Mouse (Mus musculus): ENCODE measurements around the gene Tceal3. TPM values are rescaled to one million over a fixed set of nuclear protein-coding genes. Genes with fewer than 3 reads are reported as not detected.
"Not testable (repeated sequence)": the region's sequence is repeated elsewhere in the genome, so short reads cannot be mapped to it uniquely, and the experiment has no call there.

Gene Tceal3
- polyA plus RNA-seq, 1 experiment from 2014 or later: 89.4 TPM

DNA sequence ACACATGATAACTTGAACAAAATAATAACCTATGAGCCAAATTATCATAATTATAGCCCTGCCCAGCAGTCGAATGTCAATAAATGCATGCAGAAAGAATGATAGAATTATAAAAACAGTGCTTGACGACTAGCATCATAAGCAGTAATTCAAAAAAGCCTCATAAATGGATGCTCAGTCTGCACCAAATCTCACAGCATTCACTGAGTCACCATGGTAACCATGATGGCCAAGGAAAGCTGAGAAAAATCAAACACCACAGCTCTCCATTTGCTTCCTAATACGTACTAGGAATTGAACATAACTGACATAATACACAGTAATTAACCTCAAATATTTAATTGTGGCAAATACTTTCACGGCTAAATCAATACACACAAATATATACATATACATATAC is 44.5 kb downstream of the Tceal3 start:
- Histone ChIP-seq H3K4me1 (no peaks in the 10 kb centered on the region), H3K27me3 (replicated peaks) (no peaks in the 10 kb centered on the region), H3K9me3 (replicated peaks) (no peaks in the 10 kb centered on the region), H3K4me3 (replicated peaks) (no peak overlapping the region), H3K27ac (replicated peaks) (no peak overlapping the region), H3K36me3 (no peaks in the 10 kb centered on the region), H3K4me2 (no peak overlapping the region), H3K9ac (replicated peaks) (no peak overlapping the region)
- ATAC-seq (ENCODE audit: low FRiP score): no peak
- WGBS: 61% methylated on average over 4 of the region's 4 CpGs

DNA sequence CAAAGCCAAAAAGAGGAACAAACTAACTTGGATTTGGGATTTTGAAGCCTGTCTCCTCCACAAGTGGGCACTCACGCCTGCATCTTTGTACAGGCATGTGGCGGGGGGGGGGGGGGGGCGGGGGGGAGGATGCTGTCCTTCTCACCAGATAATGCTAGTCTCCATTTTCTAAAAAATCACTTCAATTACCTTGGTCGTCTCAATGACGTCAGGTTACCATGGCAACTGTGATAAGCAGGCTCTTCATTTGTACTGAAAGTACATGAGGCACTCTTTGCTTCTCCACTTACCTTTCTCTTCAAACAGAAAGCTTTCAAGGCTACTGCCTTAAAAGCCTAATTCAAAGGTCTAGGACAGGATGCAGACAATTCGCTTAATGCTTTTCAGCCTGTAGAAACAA is 49.1 kb downstream of the Tceal3 start:
- Histone ChIP-seq H3K4me1 (no peaks in the 10 kb centered on the region), H3K36me3 (no peaks in the 10 kb centered on the region), H3K4me2 (no peak overlapping the region), H3K4me3 (replicated peaks) (no peak overlapping the region), H3K27me3 (replicated peaks) (no peaks in the 10 kb centered on the region), H3K9ac (replicated peaks) (no peak overlapping the region), H3K9me3 (replicated peaks) (no peaks in the 10 kb centered on the region), H3K27ac (replicated peaks) (no peak overlapping the region)
- 42% methylated on average over 5 of the region's 6 CpGs for WGBS
- ATAC-seq (ENCODE audit: low FRiP score): no peak

DNA sequence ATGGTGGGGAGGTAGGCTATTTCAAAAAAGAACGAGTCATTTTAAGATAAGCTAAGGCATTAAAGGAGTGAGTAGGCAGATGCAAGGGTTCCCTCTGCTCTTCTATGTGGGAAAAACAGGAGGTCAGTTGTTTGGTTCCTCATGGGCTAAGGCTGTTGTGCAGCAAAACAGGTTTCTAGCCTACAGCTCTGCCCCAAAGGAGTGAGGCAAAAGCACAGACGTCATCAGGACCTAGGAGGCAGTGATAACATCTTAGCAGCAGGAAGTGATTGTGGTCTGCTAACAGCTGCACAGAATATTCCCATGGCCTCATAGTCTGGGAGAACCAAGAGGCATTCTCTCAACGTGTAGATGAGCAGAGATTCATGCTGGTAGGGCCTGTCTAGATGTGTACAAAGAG is 55.2 kb downstream of the Tceal3 start:
- WGBS: 59% methylated on average over 3 of the region's 3 CpGs

DNA sequence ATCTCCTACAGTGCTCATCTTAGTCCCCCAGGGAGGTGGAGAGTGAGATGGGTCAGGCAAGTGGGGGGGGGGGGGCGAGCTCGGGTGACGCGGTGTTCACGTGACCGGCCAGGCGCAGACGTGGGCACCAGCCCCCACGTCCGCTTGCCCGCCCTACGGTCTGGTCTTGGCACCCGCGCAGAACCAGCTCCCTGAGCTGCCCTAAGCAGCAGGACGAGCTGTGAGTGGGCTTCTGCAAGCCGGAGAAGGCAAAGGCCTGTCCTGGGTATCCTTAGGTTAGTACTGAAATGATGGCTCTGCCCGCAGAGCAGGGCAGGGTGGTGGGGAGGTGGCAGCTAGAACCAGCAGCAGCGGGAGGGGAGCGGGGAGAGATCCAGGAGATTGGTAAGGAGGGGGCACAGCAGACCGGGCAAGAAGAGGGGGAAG is 75.7 kb downstream of the Tceal3 start:
- Histone ChIP-seq H3K9me3 (replicated peaks) (no peaks in the 10 kb centered on the region), H3K4me1 (no peaks in the 10 kb centered on the region), H3K9ac (replicated peaks) (peak overlapping the region; percentile 53), H3K4me3 (replicated peaks) (peak overlapping the region; percentile 53), H3K27me3 (replicated peaks) (no peaks in the 10 kb centered on the region), H3K36me3 (no peaks in the 10 kb centered on the region), H3K4me2 (peak overlapping the region; percentile 56), H3K27ac (replicated peaks) (peak overlapping the region; percentile 77)
- WGBS: 15% methylated on average over 16 of the region's 20 CpGs
- peak; percentile 93 for ATAC-seq (ENCODE audit: low FRiP score)

More for the DNA sequence above, 55.2 kb downstream of the Tceal3 start:
- H3K9me3 ChIP-seq (replicated peaks); H3K4me1 ChIP-seq; H3K9ac ChIP-seq (replicated peaks); H3K4me3 ChIP-seq (replicated peaks); H3K27me3 ChIP-seq (replicated peaks); H3K4me2 ChIP-seq; H3K27ac ChIP-seq (replicated peaks); ATAC-seq (ENCODE audit: low FRiP score); H3K36me3 ChIP-seq: not testable (repeated sequence)

DNA sequence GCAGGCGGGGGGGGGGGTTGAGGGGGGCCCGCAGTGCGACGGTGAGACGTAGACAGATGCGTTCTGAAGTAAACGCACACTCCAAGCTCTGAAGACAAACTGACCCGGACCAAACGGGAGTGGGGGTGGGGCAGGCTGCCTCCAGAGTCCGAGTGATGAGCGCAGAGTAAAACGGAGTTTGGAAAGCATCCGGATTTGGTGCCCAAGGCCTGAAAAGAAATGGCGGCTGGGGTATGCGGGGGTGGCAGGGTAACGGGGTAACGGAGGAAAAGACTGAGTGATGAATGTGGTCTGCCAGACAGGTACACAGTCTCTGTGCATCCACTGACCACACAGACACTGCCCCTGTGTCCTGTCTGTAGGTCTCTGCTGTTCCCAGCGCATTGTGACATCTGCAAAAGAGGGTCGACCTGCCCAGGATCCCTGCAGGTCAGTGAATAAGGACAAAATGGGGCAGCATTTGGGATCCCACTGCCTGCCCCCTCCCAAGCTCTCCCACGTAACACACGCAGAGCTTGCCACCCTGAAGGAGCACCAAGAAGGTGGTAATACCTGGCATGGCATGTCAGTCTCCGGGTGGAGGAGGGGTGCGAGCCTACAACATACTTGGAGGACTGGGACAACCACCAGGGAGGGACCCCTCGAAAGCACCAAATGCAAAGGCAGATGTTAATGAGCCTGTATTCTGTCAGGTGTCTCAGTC is 76.3 kb downstream of the Tceal3 start:
- peak overlapping the region; percentile 53 for H3K9ac ChIP-seq (replicated peaks)
- 27% methylated on average over 24 of the region's 24 CpGs for WGBS
- H3K4me3 ChIP-seq (replicated peaks): peak overlapping the region; percentile 53
- peak; percentile 84 for ATAC-seq (ENCODE audit: low FRiP score)
- peak overlapping the region; percentile 56 for H3K4me2 ChIP-seq
- not testable (repeated sequence) for H3K4me1 ChIP-seq; H3K27me3 ChIP-seq (replicated peaks); H3K9me3 ChIP-seq (replicated peaks); H3K36me3 ChIP-seq
- peak overlapping the region; percentile 77 for H3K27ac ChIP-seq (replicated peaks)

DNA sequence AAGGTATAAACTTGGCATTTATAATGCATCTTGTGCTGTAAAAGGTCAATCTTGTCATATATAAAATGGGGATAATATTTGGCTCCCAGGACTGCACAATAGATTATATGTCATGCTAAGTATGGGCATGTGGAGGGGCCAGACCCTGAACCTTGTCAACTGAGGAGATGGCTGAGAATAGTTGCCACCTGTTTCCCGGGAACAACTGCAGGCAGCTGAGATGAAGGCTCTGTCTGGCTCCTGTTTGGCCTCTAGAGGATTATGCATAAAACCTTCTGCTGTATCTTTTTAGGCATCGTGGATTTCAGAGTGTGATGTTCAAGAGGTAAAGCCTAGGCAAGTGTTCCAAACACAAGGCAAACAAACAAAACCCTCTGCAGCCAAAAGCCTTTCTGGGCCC is 78.2 kb downstream of the Tceal3 start:
- no peaks in the 10 kb centered on the region for H3K36me3 ChIP-seq
- H3K4me2 ChIP-seq: no peak overlapping the region
- no peak overlapping the region for H3K4me3 ChIP-seq (replicated peaks)
- H3K4me1 ChIP-seq: no peaks in the 10 kb centered on the region
- H3K9me3 ChIP-seq (replicated peaks): no peaks in the 10 kb centered on the region
- H3K9ac ChIP-seq (replicated peaks): no peak overlapping the region
- ATAC-seq (ENCODE audit: low FRiP score): no peak
- 64% methylated on average over 2 of the region's 2 CpGs for WGBS
- no peaks in the 10 kb centered on the region for H3K27me3 ChIP-seq (replicated peaks)
- no peak overlapping the region for H3K27ac ChIP-seq (replicated peaks)

DNA sequence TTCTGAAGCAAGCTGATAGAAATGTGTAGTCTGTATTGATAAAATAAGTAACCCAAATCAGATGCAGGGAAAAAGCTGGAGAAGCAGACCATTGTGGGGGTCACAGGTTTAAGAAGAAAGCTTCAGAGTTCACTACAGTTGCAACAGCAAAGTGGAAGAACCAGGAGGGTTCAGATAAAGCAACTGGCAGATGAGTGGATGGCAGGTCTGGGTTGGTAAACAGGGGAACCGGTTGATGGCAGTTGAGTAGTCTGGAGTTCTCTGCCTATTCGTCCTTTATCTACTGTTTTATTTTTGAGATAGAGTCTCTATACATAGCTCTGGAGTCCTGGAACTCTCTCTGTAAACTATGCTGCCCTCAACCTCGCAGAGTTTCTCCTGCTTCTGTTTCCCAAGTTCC is 90.3 kb downstream of the Tceal3 start:
- 69% methylated on average over 3 of the region's 3 CpGs for WGBS
- no peak overlapping the region for H3K9ac ChIP-seq (replicated peaks)

DNA sequence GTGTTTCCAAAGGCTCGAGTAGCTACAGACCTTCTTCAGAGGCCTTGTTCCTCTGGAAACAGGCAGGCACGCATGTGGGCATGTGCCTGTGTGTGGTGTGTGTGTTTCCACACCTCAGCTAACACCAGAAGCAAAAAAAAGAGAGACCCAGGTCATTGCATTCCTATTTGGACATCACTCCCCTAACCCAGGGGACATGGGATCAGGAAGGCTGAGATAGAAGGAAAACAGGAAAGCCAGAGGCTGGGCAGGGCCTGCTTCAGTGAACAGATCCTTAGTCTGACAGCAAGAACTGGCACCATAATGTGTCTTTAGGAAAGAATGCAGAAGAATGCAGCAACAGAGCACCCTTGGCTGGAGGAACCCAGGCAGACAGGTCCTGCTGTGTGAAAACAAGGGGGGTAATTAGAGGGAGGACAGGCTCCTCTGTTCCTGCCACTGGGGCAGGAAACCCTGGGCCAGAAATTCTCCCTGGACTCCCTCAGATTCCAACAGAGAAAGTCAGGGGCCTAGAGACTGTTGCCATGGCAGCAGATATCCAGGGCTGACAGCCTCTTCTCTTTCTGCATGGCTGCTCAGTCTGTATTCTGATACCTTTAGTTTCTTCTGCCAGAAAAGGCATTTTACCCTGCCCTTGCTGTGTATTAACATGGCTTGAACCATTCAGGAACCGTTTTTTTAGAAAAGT is 101.1 kb downstream of the Tceal3 start:
- H3K9ac ChIP-seq (replicated peaks); H3K4me2 ChIP-seq; H3K4me1 ChIP-seq; H3K36me3 ChIP-seq; H3K27me3 ChIP-seq (replicated peaks); H3K4me3 ChIP-seq (replicated peaks); H3K9me3 ChIP-seq (replicated peaks): not testable (repeated sequence)
- 28% methylated on average over 3 of the region's 3 CpGs for WGBS
- ATAC-seq (ENCODE audit: low FRiP score): peak; percentile 83
- H3K27ac ChIP-seq (replicated peaks): 0 out of 2 replicates have a peak overlapping the region, but pooled peaks have one; percentile 23

More for the DNA sequence above, 90.3 kb downstream of the Tceal3 start:
- Histone ChIP-seq H3K36me3 (no peaks in the 10 kb centered on the region), H3K4me1 (no peaks in the 10 kb centered on the region), H3K9me3 (replicated peaks) (no peaks in the 10 kb centered on the region), H3K27ac (replicated peaks) (no peak overlapping the region), H3K4me3 (replicated peaks) (no peak overlapping the region), H3K4me2 (no peak overlapping the region), H3K27me3 (replicated peaks) (peaks cover 2% of the 10 kb centered on the region; the same call in 1 of the 2 replicates)
- ATAC-seq (ENCODE audit: low FRiP score): no peak

DNA sequence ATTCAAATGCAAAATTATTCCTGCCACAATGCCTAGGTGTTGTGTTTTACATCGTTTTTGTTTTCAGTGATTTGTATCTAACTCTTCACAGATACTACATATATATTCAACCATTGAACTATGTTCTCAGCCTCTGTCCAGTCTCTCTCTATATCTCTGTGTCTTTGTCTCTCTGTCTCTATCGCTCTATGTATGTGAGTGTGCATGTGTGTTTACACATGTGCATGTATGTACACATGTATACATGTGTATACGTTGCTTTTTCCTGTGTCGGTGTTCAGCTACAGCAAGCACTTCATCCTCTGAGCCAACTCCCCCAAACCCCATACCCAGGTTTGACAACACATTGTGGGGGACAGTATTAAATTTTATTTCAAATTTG is 101.6 kb downstream of the Tceal3 start:
- Histone ChIP-seq H3K9me3 (replicated peaks) (no peaks in the 10 kb centered on the region), H3K27ac (replicated peaks) (no peak overlapping the region), H3K4me3 (replicated peaks) (no peak overlapping the region), H3K9ac (replicated peaks) (no peak overlapping the region), H3K4me2 (no peak overlapping the region), H3K36me3 (no peaks in the 10 kb centered on the region), H3K4me1 (no peaks in the 10 kb centered on the region), H3K27me3 (replicated peaks) (no peaks in the 10 kb centered on the region)
- ATAC-seq (ENCODE audit: low FRiP score): no peak
- 62% methylated on average over 4 of the region's 4 CpGs for WGBS

DNA sequence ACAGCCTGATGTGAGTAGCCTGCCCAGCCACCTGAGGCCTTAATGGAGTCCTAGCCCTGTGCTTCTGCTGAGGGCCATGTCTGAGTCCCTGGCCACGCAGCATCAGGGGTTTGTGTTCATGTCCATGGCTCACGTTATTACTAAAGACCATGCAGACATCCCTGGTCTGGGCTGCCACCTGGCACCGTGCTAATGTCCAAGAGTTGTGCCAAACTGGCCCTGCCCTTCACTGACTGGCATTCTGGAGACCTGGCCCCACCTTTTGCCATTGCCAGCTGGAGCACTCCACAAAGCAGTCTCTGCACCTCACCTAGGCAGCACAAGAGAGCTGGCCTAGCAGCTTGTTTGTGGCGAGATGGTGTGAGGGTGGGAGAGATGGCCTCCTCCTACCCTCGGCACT is 102.6 kb downstream of the Tceal3 start:
- Histone ChIP-seq H3K27ac (replicated peaks) (no peak overlapping the region), H3K9ac (replicated peaks) (no peak overlapping the region), H3K4me2 (no peak overlapping the region), H3K9me3 (replicated peaks) (no peaks in the 10 kb centered on the region), H3K36me3 (no peaks in the 10 kb centered on the region), H3K4me1 (no peaks in the 10 kb centered on the region), H3K27me3 (replicated peaks) (no peaks in the 10 kb centered on the region), H3K4me3 (replicated peaks) (no peak overlapping the region)
- ATAC-seq (ENCODE audit: low FRiP score): no peak
- WGBS: 86% methylated on average over 5 of the region's 5 CpGs

DNA sequence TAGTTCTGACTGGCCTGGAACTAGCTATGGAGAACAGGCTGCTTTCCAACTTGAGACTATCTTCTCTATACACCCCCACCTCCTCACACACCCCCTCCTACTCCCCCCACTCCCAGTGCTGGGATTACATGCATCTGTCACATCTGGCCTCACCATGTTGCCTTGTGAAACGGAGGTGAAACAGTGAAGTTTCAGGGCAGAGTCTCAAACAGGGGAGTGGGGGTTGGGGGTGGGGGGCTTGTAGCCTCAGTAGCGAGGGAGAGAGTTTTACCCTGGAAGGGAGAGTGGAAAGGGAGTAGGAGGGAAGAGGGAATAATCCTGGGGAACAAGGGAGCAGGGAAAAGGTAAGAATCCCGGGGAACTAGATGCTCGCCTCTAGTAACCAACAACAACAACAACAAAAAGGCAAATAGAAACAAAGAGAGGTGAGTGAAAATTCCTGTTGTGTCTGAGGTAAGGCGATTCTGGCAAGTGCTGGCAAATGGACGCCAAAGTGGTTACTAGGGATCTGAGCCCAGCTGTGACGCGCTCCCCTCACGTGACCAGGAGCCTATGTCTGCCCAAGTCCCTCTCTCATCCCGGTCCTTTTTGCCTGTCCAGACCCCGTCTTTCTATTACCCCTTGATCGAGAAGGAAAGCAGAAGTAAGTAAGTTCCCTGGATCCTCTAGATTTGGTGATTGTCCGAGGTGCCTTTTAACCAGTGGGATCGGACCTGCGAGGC is 117.0 kb downstream of the Tceal3 start, which contains the start of gene Tceal1:
Tceal1 (plus strand) TSS at position 537 of the 722 bp plus-strand sequence.
- Histone ChIP-seq H3K36me3 (no peaks in the 10 kb centered on the region), H3K4me1 (no peaks in the 10 kb centered on the region; the same call in 1 of the 2 replicates), H3K27ac (replicated peaks) (peak within 1 kb of the TSS; percentile 90), H3K4me3 (replicated peaks) (peak within 1 kb of the TSS; percentile 46), H3K9ac (replicated peaks) (peak within 1 kb of the TSS; percentile 54), H3K27me3 (replicated peaks) (no peaks in the 10 kb centered on the region), H3K4me2 (peak within 1 kb of the TSS; percentile 60), H3K9me3 (replicated peaks) (no peaks in the 10 kb centered on the region)
- peak; percentile 98 for ATAC-seq (ENCODE audit: low FRiP score)
- 27% methylated on average over 15 of the region's 15 CpGs for whole genome bisulfite sequencing
